Mouse (Mus musculus) lung, adult 2 months (tissue): Measurements from ENCODE around the gene Tnfrsf13c.

ENCODE experiments used
- CTCF ChIP-seq: fragments of 200-500 bp; IDR thresholded peaks from 2 replicates; pipeline ENCODE4 v1.5.1; 2011; ENCODE audit warnings: mild to moderate bottlenecking, low read length, control low read depth; ENCODE audit not compliant: insufficient read depth
- POLR2A ChIP-seq: fragments of 200-500 bp; IDR thresholded peaks from 2 replicates; pipeline ENCODE4 v1.6.1; 2011; ENCODE audit warnings: low read depth, mild to moderate bottlenecking, control low read depth, low read length, borderline replicate concordance; ENCODE audit errors: extremely low read depth

DNA sequence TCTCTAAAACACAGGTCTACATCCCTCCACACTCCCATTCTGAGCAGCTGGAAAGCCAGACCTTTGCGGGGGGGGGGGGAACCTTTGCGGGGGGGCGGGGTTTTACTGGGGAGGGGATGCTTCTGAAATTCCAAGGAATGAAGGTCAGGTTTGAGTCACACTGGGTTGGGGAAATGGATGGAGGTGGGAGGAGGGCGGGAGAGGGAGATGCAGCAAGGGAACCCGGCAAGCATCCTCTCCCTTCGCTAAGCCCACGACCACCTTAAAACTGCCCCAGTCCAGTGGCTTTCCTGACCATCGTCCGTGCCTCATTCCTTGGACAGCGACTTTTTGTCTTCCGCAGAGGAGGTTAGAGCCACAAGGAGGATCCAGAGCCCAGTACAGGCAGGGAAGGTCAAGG is 12.9 kb downstream of the Tnfrsf13c start:
- TF ChIP-seq CTCF, result no peak
- no peak for TF ChIP-seq POLR2A
